Mouse (Mus musculus) lung, postnatal 0 days (tissue): ENCODE results near the gene Dtymk.

Experiments used
- CTCF ChIP-seq: IDR thresholded peaks from 2 replicates; pipeline ENCODE4 v1.5.1; 2016; ENCODE audit warnings: antibody characterized with exemption, mild to moderate bottlenecking
- EP300 ChIP-seq: IDR thresholded peaks from 2 replicates; pipeline ENCODE4 v1.6.1; 2016; ENCODE audit warnings: antibody characterized with exemption, mild to moderate bottlenecking, control low read depth

DNA sequence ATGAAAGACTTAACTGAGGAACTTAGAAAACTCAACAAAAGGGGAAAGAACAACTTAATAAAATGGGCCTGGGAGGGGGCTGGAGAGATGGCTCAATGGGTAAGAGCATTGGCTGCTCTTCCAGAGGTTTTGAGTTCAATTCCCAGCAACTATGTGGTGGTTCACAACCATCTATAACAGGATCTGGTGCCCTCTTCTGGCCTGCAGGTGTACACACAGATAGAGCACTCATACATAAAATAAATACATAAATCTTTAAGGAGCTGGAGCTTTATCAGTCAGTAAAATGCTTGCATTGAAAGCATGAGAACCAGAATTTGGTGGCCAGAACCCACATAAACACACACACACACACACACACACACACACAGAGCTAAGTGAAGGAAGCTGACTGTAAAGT, 58.8 kb downstream of the Dtymk start:
- TF ChIP-seq CTCF (peak; percentile 44), EP300 (no peak)
